Mouse (Mus musculus): ENCODE results near the gene Scai. TPM values are rescaled to one million over a fixed set of nuclear protein-coding genes. Genes with fewer than 3 reads are reported as not detected.
A peak's percentile ranks its signal among the peaks of the same experiment; 100 is the strongest.
"Not testable (repeated sequence)": the region's sequence is repeated elsewhere in the genome, so short reads cannot be mapped to it uniquely, and the experiment has no call there.

The Scai gene
- polyA plus RNA-seq, 1 experiment from 2014 or later: 14.3 TPM

GRCm38 (mm10) chr2:39114093-39114492 is 76.4 kb downstream of the Scai start:
- Histone ChIP-seq H3K9me3 (replicated peaks) (no peaks in the 10 kb centered on the region), H3K36me3 (peaks cover 78% of the 10 kb centered on the region), H3K4me3 (no peak overlapping the region), H3K27me3 (ENCODE audit: low read depth, poor library complexity, severe bottlenecking) (no peaks in the 10 kb centered on the region), H3K4me1 (no peaks in the 10 kb centered on the region), H3K27ac (no peak overlapping the region)
- DNase-seq (ENCODE audit: low spot score): no peak
- WGBS: 93% methylated on average over 7 of the region's 7 CpGs

- no peak for DNase-seq (ENCODE audit: low spot score)
- Histone ChIP-seq H3K9me3 (replicated peaks) (no peaks in the 10 kb centered on the region), H3K27me3 (ENCODE audit: low read depth, poor library complexity, severe bottlenecking) (no peaks in the 10 kb centered on the region), H3K4me1 (no peaks in the 10 kb centered on the region), H3K36me3 (peaks cover 74% of the 10 kb centered on the region), H3K27ac (no peak overlapping the region), H3K4me3 (no peak overlapping the region)
Observed at GRCm38 (mm10) chr2:39110514-39110913, 80.0 kb downstream of the Scai start.

- not testable (repeated sequence) for H3K4me3 ChIP-seq; H3K4me1 ChIP-seq; H3K27me3 ChIP-seq (ENCODE audit: low read depth, poor library complexity, severe bottlenecking); H3K27ac ChIP-seq; H3K9me3 ChIP-seq (replicated peaks); DNase-seq (ENCODE audit: low spot score)
- peaks cover 74% of the 10 kb centered on the region for H3K36me3 ChIP-seq
Observed at GRCm38 (mm10) chr2:39109712-39110111, 80.8 kb downstream of the Scai start.

DNA sequence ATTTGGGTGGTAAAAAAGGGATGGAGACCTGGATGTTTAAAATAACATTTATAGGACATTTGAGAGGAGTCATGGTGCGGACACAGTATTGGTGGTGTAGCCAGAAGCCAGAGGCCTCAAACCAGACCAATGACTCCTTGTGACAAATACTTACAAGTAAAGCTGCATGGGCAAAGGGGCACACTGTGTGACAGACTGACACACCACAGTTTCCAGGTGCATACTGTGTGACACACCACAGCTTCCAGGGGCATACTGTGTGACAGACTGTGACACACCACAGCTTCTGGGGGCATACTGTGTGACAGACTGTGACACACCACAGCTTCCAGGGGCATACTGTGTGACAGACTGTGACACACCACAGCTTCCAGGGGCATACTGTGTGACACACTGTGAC is 90.6 kb downstream of the Scai start:
- peaks cover 68% of the 10 kb centered on the region for H3K36me3 ChIP-seq
- not testable (repeated sequence) for DNase-seq (ENCODE audit: low spot score)
- WGBS: 100% methylated on average over 1 of the region's 1 CpGs

GRCm38 (mm10) chr2:39097993-39098392 is 92.5 kb downstream of the Scai start:
- H3K36me3 ChIP-seq: peaks cover 62% of the 10 kb centered on the region
- H3K9me3 ChIP-seq (replicated peaks): no peaks in the 10 kb centered on the region
- no peak overlapping the region for H3K27ac ChIP-seq
- H3K27me3 ChIP-seq (ENCODE audit: low read depth, poor library complexity, severe bottlenecking): no peaks in the 10 kb centered on the region
- no peak overlapping the region for H3K4me3 ChIP-seq
- no peaks in the 10 kb centered on the region for H3K4me1 ChIP-seq
- DNase-seq (ENCODE audit: low spot score): no peak

More for the DNA sequence above, 90.6 kb downstream of the Scai start:
- not testable (repeated sequence) for H3K4me1 ChIP-seq; H3K27ac ChIP-seq; H3K27me3 ChIP-seq (ENCODE audit: low read depth, poor library complexity, severe bottlenecking); H3K9me3 ChIP-seq (replicated peaks); H3K4me3 ChIP-seq

DNA sequence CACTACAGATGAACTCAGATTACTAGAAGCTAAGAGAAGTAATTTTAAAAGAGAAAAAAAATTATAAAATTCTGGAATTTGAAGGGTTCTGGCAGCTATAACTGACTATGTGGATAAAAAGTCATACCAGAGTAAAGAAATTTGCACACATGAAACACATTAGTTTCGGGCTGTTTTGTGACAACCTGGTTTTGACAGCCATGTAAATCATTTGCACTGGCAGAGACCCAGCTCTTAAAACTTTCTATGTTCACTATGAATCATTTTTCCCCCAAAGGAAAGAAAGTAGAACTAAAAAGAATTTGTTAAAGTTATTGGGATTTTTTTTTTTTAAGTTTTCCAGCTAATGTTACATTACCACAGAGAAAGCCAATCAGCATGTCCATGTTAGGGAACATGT is 98.6 kb downstream of the Scai start:
- Histone ChIP-seq H3K36me3 (peaks cover 51% of the 10 kb centered on the region), H3K4me1 (no peaks in the 10 kb centered on the region), H3K4me3 (no peak overlapping the region), H3K27me3 (ENCODE audit: low read depth, poor library complexity, severe bottlenecking) (no peaks in the 10 kb centered on the region), H3K9me3 (replicated peaks) (no peaks in the 10 kb centered on the region), H3K27ac (no peak overlapping the region)
- no peak for DNase-seq (ENCODE audit: low spot score)
- 92% methylated on average over 1 of the region's 1 CpGs for WGBS

GRCm38 (mm10) chr2:39082706-39083105 is 107.8 kb downstream of the Scai start:
- Histone ChIP-seq H3K27me3 (ENCODE audit: low read depth, poor library complexity, severe bottlenecking) (no peaks in the 10 kb centered on the region), H3K4me3 (no peak overlapping the region), H3K4me1 (no peaks in the 10 kb centered on the region), H3K36me3 (peaks cover 78% of the 10 kb centered on the region), H3K27ac (no peak overlapping the region), H3K9me3 (replicated peaks) (no peaks in the 10 kb centered on the region)
- DNase-seq (ENCODE audit: low spot score): no peak
- WGBS: 88% methylated on average over 3 of the region's 3 CpGs

- Histone ChIP-seq H3K4me1 (no peaks in the 10 kb centered on the region), H3K9me3 (replicated peaks) (no peaks in the 10 kb centered on the region), H3K36me3 (0 out of 2 replicates have a peak, but pooled peaks cover 1% of the 10 kb centered on the region), H3K4me3 (no peak overlapping the region), H3K27ac (no peak overlapping the region), H3K27me3 (ENCODE audit: low read depth, poor library complexity, severe bottlenecking) (no peaks in the 10 kb centered on the region)
- no peak for DNase-seq (ENCODE audit: low spot score)
Observed at GRCm38 (mm10) chr2:39070666-39071065, 119.9 kb downstream of the Scai start.

GRCm38 (mm10) chr2:39069096-39069495 is 121.4 kb downstream of the Scai start:
- H3K27ac ChIP-seq: no peak overlapping the region
- H3K27me3 ChIP-seq (ENCODE audit: low read depth, poor library complexity, severe bottlenecking): no peaks in the 10 kb centered on the region
- no peak for DNase-seq (ENCODE audit: low spot score)
- 74% methylated on average over 1 of the region's 1 CpGs for WGBS
- peaks cover 8% of the 10 kb centered on the region for H3K4me1 ChIP-seq
- H3K4me3 ChIP-seq: no peak overlapping the region
- no peaks in the 10 kb centered on the region for H3K9me3 ChIP-seq (replicated peaks)
- H3K36me3 ChIP-seq: 0 out of 2 replicates have a peak, but pooled peaks cover 1% of the 10 kb centered on the region

- H3K4me1 ChIP-seq: peaks cover 9% of the 10 kb centered on the region
- under 1% methylated on average over 50 of the region's 50 CpGs for WGBS
- peak within 1 kb of the TSS; percentile 93 for H3K4me3 ChIP-seq
- no peaks in the 10 kb centered on the region for H3K27me3 ChIP-seq (ENCODE audit: low read depth, poor library complexity, severe bottlenecking)
- H3K36me3 ChIP-seq: peaks cover 26% of the 10 kb centered on the region
- DNase-seq (ENCODE audit: low spot score): peak; percentile 93
- H3K9me3 ChIP-seq (replicated peaks): no peaks in the 10 kb centered on the region
- H3K27ac ChIP-seq: peak within 1 kb of the TSS; percentile 91
Observed at GRCm38 (mm10) chr2:39065400-39065987, 125.0 kb downstream of the Scai start, which contains the start of gene Golga1. Gene Golga1, minus strand, starts transcription at chr2:39065541.

- no peak for DNase-seq (ENCODE audit: low spot score)
- WGBS: 9% methylated on average over 25 of the region's 25 CpGs
- H3K4me1 ChIP-seq: peaks cover 9% of the 10 kb centered on the region
- peaks cover 32% of the 10 kb centered on the region for H3K36me3 ChIP-seq
- H3K4me3 ChIP-seq: peak overlapping the region; percentile 93
- peak overlapping the region; percentile 91 for H3K27ac ChIP-seq
- no peaks in the 10 kb centered on the region for H3K9me3 ChIP-seq (replicated peaks)
- no peaks in the 10 kb centered on the region for H3K27me3 ChIP-seq (ENCODE audit: low read depth, poor library complexity, severe bottlenecking)
Observed at GRCm38 (mm10) chr2:39064687-39065399, 125.7 kb downstream of the Scai start.

DNA sequence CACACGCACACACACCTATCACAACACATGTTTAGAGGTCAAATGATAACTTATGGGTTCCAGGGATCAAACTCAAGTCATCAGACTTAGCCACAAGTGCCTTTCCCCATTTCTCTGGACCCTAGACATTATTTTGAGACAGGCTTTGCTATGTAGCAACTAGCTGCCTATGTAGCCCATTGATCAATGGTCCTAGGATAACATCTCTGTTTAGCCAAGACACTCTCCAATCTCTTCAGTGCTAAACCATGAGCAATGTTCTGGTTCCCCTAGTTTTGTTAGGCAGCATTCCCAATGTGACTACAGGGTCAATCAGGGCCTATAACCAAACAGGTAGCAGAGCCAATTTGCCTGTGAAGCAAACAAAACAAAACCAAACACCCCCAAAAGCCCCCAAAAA is 142.0 kb downstream of the Scai start:
- Histone ChIP-seq H3K4me1 (no peaks in the 10 kb centered on the region), H3K27ac (no peak overlapping the region), H3K27me3 (ENCODE audit: low read depth, poor library complexity, severe bottlenecking) (no peaks in the 10 kb centered on the region), H3K4me3 (no peak overlapping the region), H3K9me3 (replicated peaks) (no peaks in the 10 kb centered on the region), H3K36me3 (peaks cover 94% of the 10 kb centered on the region)
- DNase-seq (ENCODE audit: low spot score): no peak
- 98% methylated on average over 1 of the region's 1 CpGs for WGBS

- no peak for DNase-seq (ENCODE audit: low spot score)
- Histone ChIP-seq H3K4me3 (no peak overlapping the region), H3K27me3 (ENCODE audit: low read depth, poor library complexity, severe bottlenecking) (no peaks in the 10 kb centered on the region), H3K36me3 (peaks cover 83% of the 10 kb centered on the region), H3K4me1 (no peaks in the 10 kb centered on the region), H3K9me3 (replicated peaks) (no peaks in the 10 kb centered on the region), H3K27ac (no peak overlapping the region)
- WGBS: 97% methylated on average over 1 of the region's 1 CpGs
Observed at GRCm38 (mm10) chr2:39040215-39040614, 150.3 kb downstream of the Scai start.
